Mouse (Mus musculus) WW6 (cell line): Measurements from ENCODE around the gene Fgd1.
A peak's percentile ranks its signal among the peaks of the same experiment; 100 is the strongest.

Source experiments
- DNase-seq: peaks from one replicate; pipeline ENCODE4 v3.0.0-alpha.2; 2013; ENCODE audit warnings: low read depth, low spot score

The Fgd1 gene

DNA sequence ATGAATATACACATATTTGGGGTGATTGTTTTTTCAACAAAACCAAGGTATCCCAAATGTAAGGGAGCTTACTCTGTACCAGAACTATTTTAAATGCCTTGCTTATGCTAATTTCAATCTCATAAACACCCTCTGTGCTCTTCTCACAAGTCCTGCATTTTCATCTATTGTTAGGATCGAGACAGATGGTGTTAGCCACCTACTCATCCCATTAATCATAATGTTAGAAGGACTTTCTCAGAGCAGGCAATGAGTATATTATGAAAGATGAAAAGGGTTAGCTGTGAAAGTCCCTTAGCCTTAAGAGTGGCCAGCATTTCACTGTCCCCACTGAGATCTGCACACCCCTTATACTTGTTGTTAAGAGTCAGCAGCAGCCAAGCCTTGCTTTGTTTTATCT lies 41.5 kb downstream of the Fgd1 start:
- no peak for DNase-seq

DNA sequence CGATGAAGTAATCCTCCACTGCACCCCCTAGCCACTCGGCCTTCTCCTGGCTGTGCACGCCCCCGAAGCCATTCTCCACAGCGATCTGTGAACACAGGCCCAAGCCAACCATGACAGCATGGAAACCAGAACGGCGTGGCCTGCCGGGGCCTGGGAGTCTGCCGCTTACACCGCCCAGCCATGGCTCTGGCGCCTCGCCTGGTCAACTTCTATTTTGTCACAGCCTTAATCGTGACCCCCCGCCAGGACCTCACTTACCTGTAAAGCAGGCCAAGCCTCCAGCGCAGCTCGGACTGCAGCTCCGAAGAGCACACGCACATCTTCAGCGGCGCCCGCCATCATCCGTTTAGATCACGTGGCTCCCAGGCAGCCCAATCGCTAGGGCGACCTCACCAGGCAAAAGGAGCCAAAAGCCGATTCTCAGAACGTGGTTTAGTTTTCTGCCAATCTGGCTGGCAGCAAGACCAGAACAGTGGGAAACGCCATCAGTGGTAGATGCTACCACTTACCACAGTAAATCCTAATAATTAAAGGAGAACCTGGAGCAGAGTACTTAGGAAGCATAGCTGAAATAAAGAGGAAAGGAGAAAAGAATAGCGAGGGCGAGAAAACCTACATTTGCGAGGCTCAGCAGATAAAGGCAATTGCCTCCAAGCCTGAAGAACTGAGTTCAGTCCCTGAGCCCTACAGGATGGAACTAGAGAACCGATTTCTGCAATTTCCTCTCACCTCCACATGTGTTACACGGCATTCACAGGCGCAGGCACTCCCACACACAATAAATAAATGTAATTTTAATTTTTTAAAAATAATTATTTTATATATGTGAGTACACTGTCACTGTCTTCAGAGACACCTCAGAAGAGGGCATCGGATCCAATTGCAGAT lies 50.5 kb downstream of the Fgd1 start, which contains the start of gene Tsr2:
Gene Tsr2 (minus strand): TSS at position 373 of the 888 bp plus-strand sequence.
- DNase-seq, result peak; percentile 40

DNA sequence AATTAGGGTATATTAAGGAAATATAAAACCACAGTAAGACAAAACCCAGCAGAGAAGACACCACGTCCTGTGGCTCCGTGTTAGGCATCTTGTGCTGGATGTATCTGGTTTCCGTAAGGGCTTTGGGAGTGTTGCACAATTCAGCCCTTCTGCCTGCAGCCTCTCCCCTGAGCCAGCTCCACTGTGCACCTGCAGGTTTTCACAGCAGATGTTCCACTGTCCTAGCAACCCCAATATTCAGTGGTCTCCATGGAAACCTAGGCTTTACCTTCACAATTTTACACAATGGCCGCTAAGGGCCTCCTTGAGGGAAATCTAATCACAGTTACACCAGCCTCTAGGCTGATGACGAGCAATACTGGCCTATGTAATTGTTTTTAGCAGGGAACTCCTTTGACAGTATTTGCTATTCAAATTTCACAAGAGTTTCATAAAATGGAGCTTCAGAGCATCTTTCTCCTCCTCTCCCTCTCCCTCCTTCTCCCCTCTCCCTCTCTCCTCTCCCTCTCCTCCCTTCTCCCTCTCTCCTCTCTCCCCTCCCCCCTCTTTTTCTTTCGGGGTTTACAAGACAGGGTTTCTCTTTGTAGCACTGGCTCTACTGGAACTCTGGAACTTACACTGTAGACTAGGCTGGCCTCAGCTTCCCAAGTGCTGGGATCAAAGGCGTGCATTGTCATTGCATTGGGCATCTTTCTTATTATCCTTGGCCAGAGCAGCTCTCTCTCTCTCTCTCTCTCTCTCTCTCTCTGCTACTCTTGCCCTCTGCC lies 61.5 kb downstream of the Fgd1 start:
- DNase-seq, result no peak

DNA sequence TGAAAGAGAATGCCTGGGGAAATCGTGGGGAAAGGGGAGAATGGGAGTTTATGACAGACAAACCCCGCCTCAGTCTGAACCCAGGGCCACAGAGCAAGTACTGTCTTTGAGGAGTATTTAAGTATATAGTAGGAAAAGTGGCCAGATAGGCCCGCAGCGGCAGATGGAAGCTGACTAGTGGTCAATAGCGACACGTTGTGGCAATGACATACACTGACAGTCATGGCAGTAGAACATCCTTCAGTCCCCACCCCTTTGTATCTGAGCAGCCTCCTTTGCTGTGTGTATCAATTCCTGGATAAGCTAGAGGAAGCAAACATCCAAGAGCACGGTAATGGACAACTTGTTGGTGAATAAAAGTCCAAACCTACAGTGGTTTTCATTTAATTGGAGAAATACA lies 70.8 kb downstream of the Fgd1 start:
- DNase-seq, result no peak

- no peak for DNase-seq
Measured at GRCm38 (mm10) chrX:151117432-151117831, 71.5 kb downstream of the Fgd1 start.

- DNase-seq, result peak; percentile 50
Measured at GRCm38 (mm10) chrX:151123933-151124332, 78.0 kb downstream of the Fgd1 start.

DNA sequence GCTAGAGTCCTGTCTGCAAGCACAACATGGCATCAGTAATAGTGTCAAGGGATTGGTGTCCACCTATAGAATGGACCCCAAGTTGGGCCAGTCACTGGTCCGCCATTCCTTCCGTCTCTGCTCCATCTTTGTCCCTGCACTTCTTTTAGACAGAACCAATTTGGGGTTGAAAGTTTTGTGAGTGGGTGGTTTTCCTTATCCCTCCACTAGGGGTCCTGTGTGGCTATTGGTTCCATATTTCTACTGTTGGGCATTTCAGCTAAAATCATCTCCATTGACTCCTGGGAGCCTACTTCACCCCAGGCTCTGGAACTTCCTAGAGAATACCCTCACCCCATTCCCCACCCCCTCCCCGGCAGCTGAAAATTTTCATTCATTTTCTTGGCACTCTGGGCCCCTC lies 84.5 kb downstream of the Fgd1 start:
- DNase-seq, result no peak

DNA sequence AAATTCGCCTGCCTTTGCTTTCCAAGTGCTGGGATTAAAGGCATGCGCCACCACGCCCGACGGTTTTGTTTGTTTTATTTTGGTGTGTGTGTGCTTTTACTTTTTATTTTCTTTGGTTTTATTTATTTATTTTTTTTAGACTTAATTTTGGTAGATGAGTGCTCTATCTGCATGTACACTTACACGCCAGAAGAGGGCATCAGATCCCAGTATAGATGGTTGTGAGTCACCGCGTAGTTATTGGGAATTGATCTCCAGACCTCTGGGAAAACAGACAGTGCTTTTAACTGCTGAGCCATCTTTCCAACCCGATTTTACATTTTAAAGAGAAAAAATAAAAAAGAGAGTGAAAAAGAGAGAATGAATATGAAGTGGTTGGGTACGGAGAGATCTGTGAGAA lies 86.8 kb downstream of the Fgd1 start:
- DNase-seq, result no peak
